Mouse (Mus musculus) embryonic fibroblast, embryonic 13.5 days (primary cell): ENCODE measurements around the gene Pcsk4.

Experiments used
- CTCF ChIP-seq: IDR thresholded peaks from 2 replicates; pipeline ENCODE4 v1.5.1; 2011; ENCODE audit warnings: mild to moderate bottlenecking, control low read depth, low read length, moderate library complexity, borderline replicate concordance; ENCODE audit not compliant: insufficient read depth
- POLR2A ChIP-seq: IDR thresholded peaks from 2 replicates; pipeline ENCODE4 v1.6.1; 2011; ENCODE audit warnings: low read depth, mild to moderate bottlenecking, control low read depth, low read length, moderate library complexity

- TF ChIP-seq POLR2A = no peak
- no peak for TF ChIP-seq CTCF
Observed at GRCm38 (mm10) chr10:80276238-80276637, 53.1 kb downstream of the Pcsk4 start.
